Mouse (Mus musculus): ENCODE measurements around the gene Dab1.

- TF ChIP-seq CTCF (IDR thresholded peaks at IDR 0.05; ENCODE audit: borderline replicate concordance, insufficient read depth, low read length) (no peak), POLR2A (IDR thresholded peaks at IDR 0.05; ENCODE audit: low read depth, low read length) (no peak)
Measured at GRCm38 (mm10) chr4:103838377-103838776, 219.2 kb downstream of the Dab1 start.

All from embryonic fibroblast, embryonic 13.5 days (primary cell).